Mouse (Mus musculus) spleen, adult 2 months (tissue): ENCODE measurements around the gene Gm28374. TPM values are rescaled to one million over a fixed set of nuclear protein-coding genes. Genes with fewer than 3 reads are reported as not detected.

Experiments
- DNase-seq, 2 experiments: peaks; one replicate each; pipeline versions ENCODE4 v3.0.0 to v3.0.0-alpha.2; 2012 to 2021; ENCODE audit warnings: low spot score in 2 of 2, low read depth in 1 of 2
- H3K27ac ChIP-seq: fragments of 200-500 bp; 2 replicates; pipeline ENCODE4 v1.5.1; 2012; ENCODE audit warnings: low read length, inconsistent platforms; ENCODE audit not compliant: insufficient read depth
- H3K27me3 ChIP-seq: fragments of 200-500 bp; 2 replicates; pipeline ENCODE4 v1.6.1; 2012; ENCODE audit warnings: mild to moderate bottlenecking, moderate library complexity, low read length, inconsistent platforms; ENCODE audit not compliant: control insufficient read depth, insufficient read depth
- H3K36me3 ChIP-seq: fragments of 200-500 bp; 2 replicates; pipeline ENCODE4 v1.6.1; 2012; ENCODE audit warnings: mild to moderate bottlenecking, low read length, inconsistent platforms; ENCODE audit not compliant: control insufficient read depth, insufficient read depth
- H3K4me1 ChIP-seq: fragments of 200-500 bp; 2 replicates; pipeline ENCODE4 v1.6.1; 2011; ENCODE audit warnings: inconsistent platforms; ENCODE audit not compliant: control insufficient read depth, insufficient read depth, insufficient read length
- H3K4me3 ChIP-seq: fragments of 200-500 bp; 2 replicates; pipeline ENCODE4 v1.5.1; 2011; ENCODE audit warnings: mild to moderate bottlenecking, inconsistent platforms; ENCODE audit not compliant: insufficient read depth, insufficient read length; ENCODE audit errors: extremely low read depth
- CTCF ChIP-seq: fragments of 200-500 bp; IDR thresholded peaks from 2 replicates; pipeline ENCODE4 v1.5.1; 2011; ENCODE audit warnings: mild to moderate bottlenecking, inconsistent platforms; ENCODE audit not compliant: insufficient read depth, insufficient read length, insufficient replicate concordance; ENCODE audit errors: extremely low read depth
- POLR2A ChIP-seq: fragments of 200-500 bp; IDR thresholded peaks from 2 replicates; pipeline ENCODE4 v1.6.1; 2011; ENCODE audit warnings: low read depth, low read length, inconsistent platforms
- WGBS: fragments of 180-500 bp; shearing (Covaris S2); methylation state at CpG from one replicate; pipeline ENCODE4 v1.1.7; 2018; 5-methylcytosine and 5-hydroxymethylcytosine counted together
- polyA plus RNA-seq: library from polyadenylated mRNA; depleted of rRNA; stranded (reverse); fragments of >200 nt; gene quantifications from 2 replicates; pipeline ENCODE4 v1.2.3, GENCODE M21; 2012

Gene Gm28374
- polyA plus RNA-seq, 1 experiment: not detected

- Histone ChIP-seq H3K4me1 (peaks cover 9% of the 10 kb centered on the region), H3K36me3 (peaks cover 11% of the 10 kb centered on the region), H3K4me3 (no peak overlapping the region; the same call in 1 of the 2 replicates), H3K27me3 (no peaks in the 10 kb centered on the region), H3K27ac (peak overlapping the region; percentile 68)
- 79% methylated on average over 19 of the region's 19 CpGs for WGBS
- no peak; the same call in 1 of the 2 replicates for TF ChIP-seq POLR2A
- no peak for TF ChIP-seq CTCF
- DNase-seq: no peak
Observed at GRCm38 (mm10) chr19:6071261-6071660, 10.8 kb downstream of the Gm28374 start.

DNA sequence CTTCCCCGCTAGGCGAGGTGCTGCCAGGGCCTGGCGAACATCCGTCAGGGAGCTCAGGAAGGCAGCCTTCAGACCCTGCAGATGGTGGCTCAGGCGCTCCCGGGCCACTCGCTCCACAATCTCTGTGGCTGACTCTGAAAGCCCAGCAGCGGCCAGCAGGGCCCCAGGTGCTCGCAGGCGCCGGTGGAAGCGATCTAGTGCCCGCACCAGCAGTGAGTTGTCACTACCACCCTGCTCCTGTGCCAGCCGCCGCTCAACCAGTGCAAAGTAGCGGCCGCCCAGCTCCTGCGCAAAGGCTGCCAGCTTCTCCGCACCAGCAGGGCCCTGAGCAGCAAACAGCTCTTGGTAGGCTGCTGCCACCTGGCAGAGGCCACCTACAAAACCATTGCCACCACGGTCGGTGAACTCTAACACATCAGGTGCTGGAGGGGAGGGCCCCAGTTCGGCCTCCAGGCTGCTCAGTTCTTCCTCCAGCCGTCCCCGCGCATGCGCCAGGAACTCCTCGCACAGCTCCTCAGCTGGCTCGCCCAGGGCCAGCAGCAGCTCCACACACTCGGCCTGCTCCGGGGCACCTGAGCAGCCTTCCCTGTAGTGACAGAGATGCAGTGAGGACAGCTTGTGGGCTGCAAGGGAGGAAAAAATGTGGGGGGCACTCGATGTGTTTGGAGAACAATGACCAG lies 11.3 kb downstream of the Gm28374 start:
- peak overlapping the region; percentile 68 for H3K27ac ChIP-seq
- WGBS: 90% methylated on average over 31 of the region's 31 CpGs
- H3K4me3 ChIP-seq: no peak overlapping the region; the same call in 1 of the 2 replicates
- TF ChIP-seq CTCF: no peak
- TF ChIP-seq POLR2A: no peak
- H3K36me3 ChIP-seq: peaks cover 11% of the 10 kb centered on the region
- no peak for DNase-seq
- H3K27me3 ChIP-seq: no peaks in the 10 kb centered on the region
- H3K4me1 ChIP-seq: peaks cover 7% of the 10 kb centered on the region

DNA sequence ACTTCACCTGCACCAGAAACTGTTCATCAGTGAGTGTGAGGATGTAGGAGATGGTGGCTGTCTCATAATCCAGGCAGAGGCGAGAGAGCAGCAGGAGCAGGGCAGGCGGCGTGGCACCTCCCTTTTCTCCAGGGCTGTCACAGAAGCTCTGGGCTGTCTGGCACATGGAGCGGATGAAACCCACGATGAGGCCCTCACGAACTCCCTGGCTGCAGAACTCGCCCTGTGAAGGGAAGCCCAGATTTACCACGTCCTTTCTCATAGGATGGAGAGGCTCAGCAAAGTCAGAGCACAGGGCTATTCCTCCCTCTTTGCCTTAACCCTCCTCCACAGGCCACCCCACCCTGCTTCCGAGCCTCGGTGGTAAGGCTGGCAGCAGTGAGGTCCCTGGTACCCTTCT lies 12.2 kb downstream of the Gm28374 start:
- no peak overlapping the region for H3K27ac ChIP-seq
- peaks cover 11% of the 10 kb centered on the region for H3K36me3 ChIP-seq
- no peak for DNase-seq
- peaks cover 7% of the 10 kb centered on the region for H3K4me1 ChIP-seq
- no peaks in the 10 kb centered on the region for H3K27me3 ChIP-seq
- 86% methylated on average over 10 of the region's 10 CpGs for WGBS
- TF ChIP-seq POLR2A (no peak), CTCF (no peak)
- H3K4me3 ChIP-seq: no peak overlapping the region

DNA sequence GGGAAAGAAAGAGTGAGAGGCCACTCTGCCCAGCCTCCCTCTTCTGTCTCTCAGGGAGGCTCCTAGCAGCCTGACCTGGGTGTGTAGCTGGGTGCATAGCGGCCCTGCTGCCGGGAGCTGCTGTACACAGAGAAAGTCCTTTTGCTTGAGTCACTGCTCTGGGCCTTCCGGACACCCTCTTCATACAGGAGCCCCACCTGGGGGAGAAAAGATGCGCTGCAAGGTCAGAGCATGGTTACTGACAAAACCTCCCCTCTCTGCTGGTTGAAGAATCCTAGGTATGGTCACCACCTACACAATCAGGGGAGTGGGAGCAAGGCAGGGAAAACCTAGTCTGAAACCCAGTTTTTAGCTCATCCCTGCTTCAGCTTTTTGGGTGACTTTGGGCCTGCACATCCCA lies 13.1 kb downstream of the Gm28374 start:
- Histone ChIP-seq H3K36me3 (peaks cover 11% of the 10 kb centered on the region), H3K4me3 (no peak overlapping the region), H3K4me1 (peaks cover 7% of the 10 kb centered on the region), H3K27ac (no peak overlapping the region), H3K27me3 (no peaks in the 10 kb centered on the region)
- WGBS: 89% methylated on average over 4 of the region's 4 CpGs
- TF ChIP-seq CTCF (no peak), POLR2A (no peak)
- DNase-seq: no peak

GRCm38 (mm10) chr19:6067724-6068415 lies 14.2 kb downstream of the Gm28374 start, which contains the start of gene Tm7sf2:
Gene Tm7sf2, minus strand, starts transcription at chr19:6068373.
- Histone ChIP-seq H3K36me3 (peaks cover 11% of the 10 kb centered on the region), H3K4me1 (peaks cover 7% of the 10 kb centered on the region), H3K4me3 (peak within 1 kb of the TSS; percentile 54), H3K27ac (peak within 1 kb of the TSS; percentile 52), H3K27me3 (no peaks in the 10 kb centered on the region)
- peak; percentile 66 to 88 for DNase-seq
- WGBS: 15% methylated on average over 33 of the region's 33 CpGs
- TF ChIP-seq POLR2A (no peak), CTCF (no peak)

DNA sequence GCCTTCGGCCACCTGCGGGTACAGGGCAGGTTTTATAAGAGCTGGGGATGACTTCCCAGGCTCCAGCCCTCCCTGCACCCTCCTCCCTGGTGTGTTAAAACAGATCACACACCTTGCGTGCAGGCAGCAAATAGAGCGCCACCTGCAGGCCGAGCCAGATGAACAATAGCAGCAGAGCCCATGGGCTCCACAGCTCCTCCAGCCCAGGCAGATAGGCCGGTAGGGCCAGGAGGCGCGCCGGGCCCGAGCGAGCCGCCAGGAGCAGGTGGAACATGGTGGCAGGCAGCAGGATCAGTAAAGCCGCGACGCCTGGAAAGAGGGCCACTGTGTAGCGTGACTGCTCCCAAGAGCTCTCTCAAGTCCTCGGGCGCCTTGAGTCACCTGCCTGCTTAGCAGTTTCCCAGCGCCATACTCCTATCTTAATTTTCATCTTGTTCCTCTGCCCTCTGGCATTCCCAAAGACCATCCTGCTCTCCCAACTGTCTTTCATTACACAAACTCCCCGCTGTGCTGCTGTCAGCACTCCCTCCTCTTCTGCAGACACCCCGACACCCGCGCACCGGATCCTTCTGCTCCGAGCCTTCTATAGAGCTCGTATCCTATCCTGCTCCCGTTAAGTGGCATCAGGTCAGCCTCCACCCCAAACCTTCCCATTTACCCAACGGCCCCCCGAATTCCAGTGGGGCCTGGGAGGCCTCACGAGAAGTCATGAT lies 14.9 kb downstream of the Gm28374 start:
- Histone ChIP-seq H3K27me3 (no peaks in the 10 kb centered on the region), H3K36me3 (peaks cover 11% of the 10 kb centered on the region), H3K27ac (peak overlapping the region; percentile 30; the same call in 1 of the 2 replicates), H3K4me1 (peaks cover 12% of the 10 kb centered on the region), H3K4me3 (peak overlapping the region; percentile 54)
- TF ChIP-seq CTCF: peak; percentile 82; the same call in 1 of the 2 replicates
- no peak for TF ChIP-seq POLR2A
- 1% methylated on average over 30 of the region's 30 CpGs for WGBS
- peak; percentile 66 to 83 for DNase-seq

DNA sequence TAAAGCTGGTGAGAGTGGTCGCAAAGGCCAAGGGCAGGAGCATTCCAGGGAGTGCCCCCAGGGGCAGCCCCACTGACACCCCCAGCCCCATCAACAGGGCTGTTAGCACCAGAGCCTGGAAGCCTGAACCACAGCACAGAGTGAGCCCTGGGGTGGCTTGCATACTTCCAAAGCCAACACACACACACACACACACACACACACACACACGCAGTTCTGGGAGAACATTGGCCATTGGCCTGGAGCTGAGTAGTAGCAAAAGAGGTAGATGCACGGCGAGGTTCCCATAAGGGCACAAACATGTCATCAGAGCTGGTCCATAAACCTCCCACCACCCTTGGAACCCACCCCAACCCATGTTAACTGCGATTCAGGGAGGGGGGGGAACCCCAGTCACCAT lies 15.5 kb downstream of the Gm28374 start:
- Histone ChIP-seq H3K36me3 (peaks cover 11% of the 10 kb centered on the region), H3K4me3 (no peak overlapping the region), H3K4me1 (peaks cover 13% of the 10 kb centered on the region), H3K27ac (no peak overlapping the region), H3K27me3 (no peaks in the 10 kb centered on the region)
- no peak for DNase-seq
- TF ChIP-seq POLR2A (no peak), CTCF (no peak)
- 50% methylated on average over 5 of the region's 5 CpGs for WGBS
